Mouse (Mus musculus) embryonic fibroblast, embryonic 13.5 days (primary cell): Measurements from ENCODE around the gene Atp1a2. TPM values are rescaled to one million over a fixed set of nuclear protein-coding genes. Genes with fewer than 3 reads are reported as not detected.

Experiments used
- H3K27ac ChIP-seq: 2 replicates; pipeline ENCODE4 v1.5.1; 2012; ENCODE audit warnings: low read length, control low read depth, inconsistent platforms; ENCODE audit not compliant: insufficient read depth
- H3K4me1 ChIP-seq: 2 replicates; pipeline ENCODE4 v1.6.1; 2011; ENCODE audit warnings: low read length; ENCODE audit not compliant: control insufficient read depth, insufficient read depth
- H3K4me3 ChIP-seq: 2 replicates; pipeline ENCODE4 v1.5.1; 2011; ENCODE audit warnings: mild to moderate bottlenecking, control low read depth, low read length; ENCODE audit not compliant: insufficient read depth
- CTCF ChIP-seq: IDR thresholded peaks from 2 replicates; pipeline ENCODE4 v1.5.1; 2011; ENCODE audit warnings: mild to moderate bottlenecking, control low read depth, low read length, moderate library complexity, borderline replicate concordance; ENCODE audit not compliant: insufficient read depth
- POLR2A ChIP-seq: IDR thresholded peaks from 2 replicates; pipeline ENCODE4 v1.6.1; 2011; ENCODE audit warnings: low read depth, mild to moderate bottlenecking, control low read depth, low read length, moderate library complexity
- polyA plus RNA-seq: library from polyadenylated mRNA; stranded (reverse); fragments of >200 nt; gene quantifications from 2 replicates; pipeline ENCODE4 v1.2.4, GENCODE M21; 2011; ENCODE audit warnings: low read depth; ENCODE audit not compliant: missing spikeins, insufficient read length

Gene Atp1a2
- polyA plus RNA-seq, 1 experiment = 0.39 TPM

GRCm38 (mm10) chr1:172295751-172296197, 2.1 kb downstream of the Atp1a2 start:
- no peak overlapping the region for H3K27ac ChIP-seq
- no peak overlapping the region for H3K4me3 ChIP-seq
- TF ChIP-seq CTCF = no peak
- no peak for TF ChIP-seq POLR2A
- peaks cover 2% of the 10 kb centered on the region; the same call in 1 of the 2 replicates for H3K4me1 ChIP-seq

DNA sequence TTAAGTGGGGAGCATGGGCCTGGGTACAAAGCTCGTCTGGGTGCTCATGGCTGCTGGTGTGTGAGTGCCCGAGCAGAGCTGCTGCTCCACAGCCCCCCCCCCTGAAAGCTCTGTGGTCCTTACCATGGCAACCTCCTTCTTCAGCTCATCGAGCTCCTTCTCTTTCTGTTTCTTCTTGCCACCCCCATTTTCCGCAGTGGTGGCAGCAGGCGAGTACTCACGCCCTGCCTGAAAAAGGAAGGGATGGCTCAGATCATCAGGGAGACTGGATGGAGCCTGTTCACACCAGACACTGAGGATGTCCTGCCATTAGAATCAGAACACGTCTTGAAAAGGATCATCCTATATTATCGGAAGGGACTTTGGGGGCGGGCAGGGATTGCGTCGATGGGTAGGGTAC, 4.4 kb downstream of the Atp1a2 start:
- Histone ChIP-seq H3K27ac (no peak overlapping the region), H3K4me3 (no peak overlapping the region)
- TF ChIP-seq CTCF (no peak), POLR2A (no peak)

GRCm38 (mm10) chr1:172292880-172293279, 5.0 kb downstream of the Atp1a2 start:
- TF ChIP-seq POLR2A (no peak), CTCF (no peak)
- Histone ChIP-seq H3K4me3 (no peak overlapping the region), H3K27ac (no peak overlapping the region), H3K4me1 (peaks cover 2% of the 10 kb centered on the region; the same call in 1 of the 2 replicates)

More for the DNA sequence above, 4.4 kb downstream of the Atp1a2 start:
- H3K4me1 ChIP-seq = peaks cover 2% of the 10 kb centered on the region; the same call in 1 of the 2 replicates

GRCm38 (mm10) chr1:172289617-172289946, 8.3 kb downstream of the Atp1a2 start:
- peaks cover 2% of the 10 kb centered on the region; the same call in 1 of the 2 replicates for H3K4me1 ChIP-seq
- H3K27ac ChIP-seq = no peak overlapping the region
- H3K4me3 ChIP-seq = no peak overlapping the region
- TF ChIP-seq POLR2A (no peak), CTCF (no peak)

- no peak for TF ChIP-seq POLR2A
- no peak for TF ChIP-seq CTCF
- no peak overlapping the region for H3K4me3 ChIP-seq
- peaks cover 2% of the 10 kb centered on the region; the same call in 1 of the 2 replicates for H3K4me1 ChIP-seq
- no peak overlapping the region for H3K27ac ChIP-seq
Observed at GRCm38 (mm10) chr1:172288900-172289616, 8.8 kb downstream of the Atp1a2 start.

DNA sequence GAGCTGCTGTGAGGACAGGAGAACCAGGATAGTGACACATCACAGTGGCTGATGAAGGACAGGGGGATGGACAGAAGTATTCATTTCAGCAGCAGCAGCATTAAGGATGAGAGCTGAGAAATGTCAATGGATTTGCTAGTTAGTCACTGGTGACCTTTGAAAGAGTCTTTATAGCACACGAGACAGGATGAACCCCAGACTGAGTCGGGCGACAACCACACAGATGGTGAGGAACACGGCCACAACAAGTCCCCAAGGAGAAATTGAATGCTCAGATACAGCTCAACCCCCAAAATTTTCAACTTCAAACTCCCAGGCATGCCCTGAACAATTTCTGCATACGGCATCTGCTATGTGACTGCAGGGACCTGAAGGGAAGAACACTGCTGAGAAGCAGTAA, 11.1 kb downstream of the Atp1a2 start:
- TF ChIP-seq CTCF = no peak
- no peak for TF ChIP-seq POLR2A
- H3K4me3 ChIP-seq = no peak overlapping the region
- no peak overlapping the region for H3K27ac ChIP-seq

GRCm38 (mm10) chr1:172284221-172284620, 13.6 kb downstream of the Atp1a2 start:
- H3K27ac ChIP-seq = no peak overlapping the region
- no peak for TF ChIP-seq POLR2A
- TF ChIP-seq CTCF = no peak
- H3K4me3 ChIP-seq = no peak overlapping the region
- H3K4me1 ChIP-seq = no peaks in the 10 kb centered on the region

More for the DNA sequence above, 11.1 kb downstream of the Atp1a2 start:
- no peaks in the 10 kb centered on the region for H3K4me1 ChIP-seq

GRCm38 (mm10) chr1:172283073-172283472, 14.8 kb downstream of the Atp1a2 start:
- TF ChIP-seq CTCF = no peak
- no peak for TF ChIP-seq POLR2A
- H3K4me3 ChIP-seq = no peak overlapping the region
- no peak overlapping the region for H3K27ac ChIP-seq
- no peaks in the 10 kb centered on the region for H3K4me1 ChIP-seq

DNA sequence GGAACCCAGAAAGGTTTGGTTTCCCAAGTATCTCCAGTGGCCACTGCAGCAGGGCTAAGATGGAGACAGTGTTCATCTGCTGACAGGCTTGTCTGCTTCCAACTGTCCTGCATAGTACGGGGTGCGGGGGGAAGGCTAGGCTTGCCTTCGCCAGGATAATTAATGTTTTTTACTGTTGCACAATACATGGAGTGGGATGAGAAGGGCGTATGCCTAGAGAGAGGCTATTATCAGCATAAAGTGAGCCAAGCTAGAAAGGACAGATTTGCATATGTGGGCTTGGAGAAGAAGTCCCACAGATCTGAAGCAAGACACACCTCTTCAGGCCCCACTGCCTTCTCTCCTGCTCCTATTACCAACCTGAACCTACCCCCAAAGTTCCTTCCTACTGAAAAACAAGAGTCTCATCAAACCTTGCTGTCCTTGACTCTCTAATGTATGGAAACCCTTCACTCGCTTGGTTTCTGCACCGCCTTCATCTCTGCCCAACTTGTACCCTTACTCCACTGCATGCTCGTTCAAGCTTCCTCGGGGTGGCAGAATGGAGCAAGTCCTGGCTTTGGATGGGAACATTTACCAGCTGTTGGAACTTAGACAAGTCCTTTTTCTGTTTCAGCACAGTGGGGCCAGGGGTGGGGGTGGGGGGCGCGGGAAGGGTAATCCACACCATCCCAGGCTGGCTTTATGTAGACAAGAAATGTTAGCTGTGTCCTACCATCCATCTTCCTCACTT, 16.2 kb downstream of the Atp1a2 start:
- Histone ChIP-seq H3K27ac (no peak overlapping the region), H3K4me1 (no peaks in the 10 kb centered on the region), H3K4me3 (no peak overlapping the region)
- TF ChIP-seq CTCF = no peak
- TF ChIP-seq POLR2A = no peak
